Mouse (Mus musculus) testis, adult 2 months (tissue): ENCODE data around the gene Fkbp15. TPM values are rescaled to one million over a fixed set of nuclear protein-coding genes. Genes with fewer than 3 reads are reported as not detected.

Experiments
- H3K27ac ChIP-seq: fragments of 200-500 bp; 2 replicates; pipeline ENCODE4 v1.5.1; 2012; ENCODE audit warnings: low read depth, low read length; ENCODE audit not compliant: control insufficient read depth, insufficient read depth
- H3K27me3 ChIP-seq: fragments of 200-500 bp; 2 replicates; pipeline ENCODE4 v1.6.1; 2012; ENCODE audit warnings: mild to moderate bottlenecking, low read length, moderate library complexity; ENCODE audit not compliant: control insufficient read depth, insufficient read depth
- H3K36me3 ChIP-seq: fragments of 200-500 bp; 2 replicates; pipeline ENCODE4 v1.6.1; 2012; ENCODE audit warnings: mild to moderate bottlenecking, low read length; ENCODE audit not compliant: control insufficient read depth, insufficient read depth
- H3K4me1 ChIP-seq: fragments of 200-500 bp; 2 replicates; pipeline ENCODE4 v1.6.1; 2012; ENCODE audit warnings: low read length; ENCODE audit not compliant: control insufficient read depth, insufficient read depth
- H3K4me3 ChIP-seq: fragments of 200-500 bp; 2 replicates; pipeline ENCODE4 v1.5.1; 2012; ENCODE audit warnings: low read depth, mild to moderate bottlenecking, low read length, moderate library complexity, mixed read lengths; ENCODE audit not compliant: control insufficient read depth
- CTCF ChIP-seq: fragments of 200-500 bp; IDR thresholded peaks from 2 replicates; pipeline ENCODE4 v1.5.1; 2012; ENCODE audit warnings: low read depth, mild to moderate bottlenecking, inconsistent platforms, low read length, moderate library complexity; ENCODE audit not compliant: control insufficient read depth, insufficient read depth, insufficient replicate concordance
- POLR2A ChIP-seq: fragments of 200-500 bp; IDR thresholded peaks from 2 replicates; pipeline ENCODE4 v1.6.1; 2012; ENCODE audit warnings: low read depth, mild to moderate bottlenecking, inconsistent platforms, low read length, moderate library complexity; ENCODE audit not compliant: control insufficient read depth
- polyA plus RNA-seq: library from polyadenylated mRNA; depleted of rRNA; stranded (reverse); fragments of >200 nt; gene quantifications from 2 replicates; pipeline ENCODE4 v1.2.3, GENCODE M21; 2012

The Fkbp15 gene
- polyA plus RNA-seq, 1 experiment, result 6.1 TPM

GRCm38 (mm10) chr4:62303288-62303687 is 57.1 kb downstream of the Fkbp15 start:
- Histone ChIP-seq H3K4me3 (no peak overlapping the region), H3K4me1 (no peaks in the 10 kb centered on the region), H3K27me3 (no peaks in the 10 kb centered on the region), H3K36me3 (peaks cover 2% of the 10 kb centered on the region), H3K27ac (no peak overlapping the region)
- no peak for TF ChIP-seq POLR2A
- TF ChIP-seq CTCF, result no peak

GRCm38 (mm10) chr4:62302795-62303194 is 57.6 kb downstream of the Fkbp15 start:
- H3K36me3 ChIP-seq, result peaks cover 2% of the 10 kb centered on the region

DNA sequence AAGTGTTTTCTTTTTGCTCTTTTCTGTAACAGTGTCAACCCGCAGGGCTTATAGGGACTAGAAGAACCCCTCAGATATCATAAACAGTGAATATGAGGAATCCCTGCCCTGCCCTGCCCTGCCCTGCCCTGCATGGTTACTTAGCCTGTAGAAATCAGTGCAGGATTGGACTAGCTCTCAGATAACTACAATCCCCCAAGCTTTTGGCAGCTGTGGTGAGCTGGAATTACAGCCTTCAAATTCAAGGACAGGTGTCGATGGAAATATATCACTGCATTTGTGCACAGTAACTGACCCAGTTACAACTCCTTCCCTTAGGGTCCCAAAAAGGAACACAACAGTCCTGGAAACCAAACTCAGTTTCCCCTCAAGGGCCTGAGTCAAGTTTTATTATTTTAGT is 60.3 kb downstream of the Fkbp15 start:
- no peak for TF ChIP-seq POLR2A
- no peak for TF ChIP-seq CTCF
- Histone ChIP-seq H3K36me3 (peaks cover 2% of the 10 kb centered on the region), H3K4me1 (no peaks in the 10 kb centered on the region), H3K4me3 (no peak overlapping the region), H3K27ac (no peak overlapping the region), H3K27me3 (no peaks in the 10 kb centered on the region)

More at GRCm38 (mm10) chr4:62302795-62303194, 57.6 kb downstream of the Fkbp15 start:
- TF ChIP-seq POLR2A (no peak), CTCF (no peak)
- H3K27ac ChIP-seq, result no peak overlapping the region
- no peaks in the 10 kb centered on the region for H3K27me3 ChIP-seq
- no peak overlapping the region for H3K4me3 ChIP-seq
- H3K4me1 ChIP-seq, result no peaks in the 10 kb centered on the region

- peaks cover 2% of the 10 kb centered on the region; the same call in 1 of the 2 replicates for H3K36me3 ChIP-seq
- no peaks in the 10 kb centered on the region for H3K4me1 ChIP-seq
- H3K4me3 ChIP-seq, result no peak overlapping the region
- TF ChIP-seq CTCF (no peak), POLR2A (no peak)
- H3K27me3 ChIP-seq, result no peaks in the 10 kb centered on the region
- no peak overlapping the region for H3K27ac ChIP-seq
These were observed 62.8 kb downstream of the Fkbp15 start for GRCm38 (mm10) chr4:62297280-62298130.

DNA sequence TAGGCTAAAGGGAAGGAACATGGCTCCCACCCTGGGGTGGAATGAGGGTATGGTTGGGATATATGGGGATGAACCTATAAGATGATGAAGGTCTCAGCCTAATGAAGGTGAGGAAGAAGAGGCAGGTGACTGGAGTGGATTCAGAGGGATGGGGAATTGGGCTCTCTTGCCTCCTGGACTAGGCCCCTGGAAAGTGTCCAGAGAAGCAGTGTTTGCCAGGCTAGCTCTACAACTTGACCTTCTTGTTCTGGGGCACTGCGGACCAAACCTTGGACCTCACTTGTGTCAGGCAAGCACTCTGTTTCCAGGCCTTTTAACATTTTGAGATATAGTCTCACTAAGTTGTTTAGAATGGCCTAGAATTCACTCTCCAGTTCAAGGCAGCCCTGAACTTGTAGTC is 65.6 kb downstream of the Fkbp15 start:
- H3K4me1 ChIP-seq, result peaks cover 2% of the 10 kb centered on the region
- TF ChIP-seq POLR2A (no peak), CTCF (no peak)
- H3K27ac ChIP-seq, result no peak overlapping the region
- H3K36me3 ChIP-seq, result no peaks in the 10 kb centered on the region; the same call in 1 of the 2 replicates
- no peaks in the 10 kb centered on the region for H3K27me3 ChIP-seq
- H3K4me3 ChIP-seq, result no peak overlapping the region

DNA sequence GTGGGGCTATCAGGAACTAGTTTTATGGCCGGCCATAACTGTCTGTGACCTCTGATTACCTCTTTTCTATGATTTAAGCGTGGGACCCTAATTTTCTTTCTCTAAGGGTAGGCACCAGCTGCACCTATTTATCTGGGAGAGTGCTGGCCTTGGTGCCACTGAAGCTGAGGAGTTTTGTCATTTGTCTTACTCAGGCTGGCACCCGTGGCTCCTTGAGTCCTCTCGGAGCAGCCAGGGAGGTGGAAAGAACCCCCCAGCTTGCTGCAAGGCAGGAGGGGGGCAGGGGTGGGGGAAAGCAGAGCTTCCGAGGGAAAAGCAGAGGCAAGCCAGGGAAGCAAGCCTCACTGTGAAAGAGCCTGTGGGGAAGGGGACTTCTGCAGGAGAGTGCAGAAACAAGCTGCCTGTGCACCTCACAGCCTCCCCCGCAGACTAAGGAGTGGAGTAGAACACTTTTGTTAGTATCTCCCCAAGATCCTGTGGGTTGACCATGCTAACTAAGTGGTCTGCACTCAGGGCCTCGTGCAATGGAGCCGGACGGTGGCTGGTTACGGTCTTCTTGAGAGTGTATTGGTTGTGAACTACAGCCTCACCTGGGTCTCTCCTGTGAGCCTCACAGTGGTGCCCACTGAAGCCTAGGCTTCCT is 67.0 kb downstream of the Fkbp15 start:
- Histone ChIP-seq H3K4me3 (no peak overlapping the region), H3K36me3 (no peaks in the 10 kb centered on the region; the same call in 1 of the 2 replicates), H3K27ac (no peak overlapping the region), H3K4me1 (peaks cover 10% of the 10 kb centered on the region), H3K27me3 (no peaks in the 10 kb centered on the region)
- TF ChIP-seq POLR2A (no peak), CTCF (no peak)

GRCm38 (mm10) chr4:62292461-62293180 is 67.7 kb downstream of the Fkbp15 start:
- Histone ChIP-seq H3K36me3 (no peaks in the 10 kb centered on the region; the same call in 1 of the 2 replicates), H3K27me3 (no peaks in the 10 kb centered on the region), H3K27ac (no peak overlapping the region), H3K4me1 (peaks cover 13% of the 10 kb centered on the region), H3K4me3 (peak overlapping the region; percentile 63)
- TF ChIP-seq CTCF (no peak), POLR2A (no peak)
